Mouse (Mus musculus) heart, embryonic 12.5 days (tissue): ENCODE data around the gene Syngap1. TPM values are rescaled to one million over a fixed set of nuclear protein-coding genes. Genes with fewer than 3 reads are reported as not detected.
A peak's percentile ranks its signal among the peaks of the same experiment; 100 is the strongest.
"Not testable (repeated sequence)": the region's sequence is repeated elsewhere in the genome, so short reads cannot be mapped to it uniquely, and the experiment has no call there.

Source experiments
- ATAC-seq: fragments of 200-750 bp; cut with Nextera tagmentation; 2 replicates; pipeline ENCODE4 v1.8.0; 2017; ENCODE audit warnings: moderate TSS enrichment, moderate library complexity; ENCODE audit not compliant: insufficient number of reproducible peaks, low FRiP score
- H3K27ac ChIP-seq: fragments of 300-500 bp; sonication (generic); 2 replicates; pipeline ENCODE4 v1.5.1; 2016; ENCODE audit warnings: mild to moderate bottlenecking, moderate library complexity; ENCODE audit not compliant: poor library complexity, severe bottlenecking
- H3K27me3 ChIP-seq: fragments of 300-500 bp; sonication (generic); replicated peaks from 2 replicates; pipeline ENCODE4 v1.6.1; 2016; ENCODE audit warnings: mild to moderate bottlenecking, moderate library complexity
- H3K36me3 ChIP-seq: fragments of 300-500 bp; sonication (generic); 2 replicates; pipeline ENCODE4 v1.6.1; 2016; ENCODE audit warnings: mild to moderate bottlenecking, moderate library complexity
- H3K4me1 ChIP-seq: fragments of 300-500 bp; sonication (generic); replicated peaks from 2 replicates; pipeline ENCODE4 v1.6.1; 2016; ENCODE audit warnings: mild to moderate bottlenecking
- H3K4me2 ChIP-seq: fragments of 300-500 bp; sonication (generic); 2 replicates; pipeline ENCODE4 v1.6.1; 2016; ENCODE audit warnings: mild to moderate bottlenecking, moderate library complexity
- H3K4me3 ChIP-seq: fragments of 300-500 bp; sonication (generic); 2 replicates; pipeline ENCODE4 v1.5.1; 2016; ENCODE audit warnings: mild to moderate bottlenecking
- H3K9ac ChIP-seq: fragments of 300-500 bp; sonication (generic); 2 replicates; pipeline ENCODE4 v1.6.1; 2016; ENCODE audit warnings: mild to moderate bottlenecking, moderate library complexity
- H3K9me3 ChIP-seq: fragments of 300-500 bp; sonication (generic); replicated peaks from 2 replicates; pipeline ENCODE4 v1.6.1; 2016; ENCODE audit warnings: mild to moderate bottlenecking, moderate library complexity
- WGBS: fragments of 180-500 bp; shearing (Covaris S2); methylation state at CpG from one replicate; pipeline ENCODE4 v1.1.7; 2016; 5-methylcytosine and 5-hydroxymethylcytosine counted together
- polyA plus RNA-seq: library from polyadenylated mRNA; unstranded; fragments of >200 nt; fragmentation: Nextera tagmentation; extraction: Ambion mirVana; gene quantifications from 2 replicates; pipeline ENCODE4 v1.2.1, GENCODE M21; 2016

Syngap1 gene
- polyA plus RNA-seq: 1.2 and 2.2 TPM in 2 replicates

DNA sequence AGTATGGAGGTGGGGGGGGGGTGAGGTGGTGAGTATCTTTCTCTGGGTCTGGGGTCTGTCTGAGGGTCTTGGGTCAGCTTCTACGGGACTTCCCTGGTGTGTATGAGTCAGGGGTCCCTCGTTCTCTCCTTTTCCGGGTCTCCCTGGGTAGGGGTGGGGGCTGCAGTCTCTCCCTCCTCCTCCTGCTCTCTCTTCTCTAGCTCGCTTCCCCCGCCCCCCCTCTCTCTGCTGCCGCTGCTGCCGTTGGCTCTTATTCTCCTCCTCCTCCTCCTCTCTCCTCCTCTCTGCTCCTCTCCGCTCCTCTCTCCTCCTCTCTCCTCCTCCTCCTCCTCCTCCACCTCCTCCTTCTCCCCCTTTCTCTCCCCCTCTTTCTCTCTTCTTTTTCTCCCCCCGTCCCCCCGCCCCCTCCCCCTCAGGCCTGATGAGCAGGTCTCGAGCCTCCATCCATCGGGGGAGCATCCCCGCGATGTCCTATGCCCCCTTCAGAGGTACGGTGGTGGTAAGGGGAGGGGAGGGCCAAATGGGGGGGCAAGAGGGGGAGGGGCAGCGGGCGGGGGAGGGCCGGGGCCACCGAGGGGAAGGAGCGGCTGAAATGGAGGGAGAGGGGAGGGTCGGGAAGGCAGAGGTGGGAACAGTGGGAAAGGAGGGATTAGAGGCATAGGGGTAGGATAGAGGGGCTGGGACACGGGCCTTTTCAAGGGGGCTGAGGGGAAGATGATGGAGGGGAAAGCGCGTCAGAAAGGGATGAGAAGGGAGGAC is at the start of gene Syngap1:
Gene Syngap1, plus strand, starts transcription at position 223 of the 759 bp plus-strand sequence.
- Histone ChIP-seq H3K4me3 (peak within 1 kb of the TSS; percentile 77), H3K27me3 (no peaks in the 10 kb centered on the region), H3K4me2 (peak within 1 kb of the TSS; percentile 99), H3K9ac (peak within 1 kb of the TSS; percentile 82), H3K9me3 (no peaks in the 10 kb centered on the region), H3K36me3 (peaks cover 14% of the 10 kb centered on the region), H3K4me1 (peaks cover 54% of the 10 kb centered on the region), H3K27ac (peak within 1 kb of the TSS; percentile 95)
- ATAC-seq: no peak
- WGBS: 2% methylated on average over 20 of the region's 24 CpGs

DNA sequence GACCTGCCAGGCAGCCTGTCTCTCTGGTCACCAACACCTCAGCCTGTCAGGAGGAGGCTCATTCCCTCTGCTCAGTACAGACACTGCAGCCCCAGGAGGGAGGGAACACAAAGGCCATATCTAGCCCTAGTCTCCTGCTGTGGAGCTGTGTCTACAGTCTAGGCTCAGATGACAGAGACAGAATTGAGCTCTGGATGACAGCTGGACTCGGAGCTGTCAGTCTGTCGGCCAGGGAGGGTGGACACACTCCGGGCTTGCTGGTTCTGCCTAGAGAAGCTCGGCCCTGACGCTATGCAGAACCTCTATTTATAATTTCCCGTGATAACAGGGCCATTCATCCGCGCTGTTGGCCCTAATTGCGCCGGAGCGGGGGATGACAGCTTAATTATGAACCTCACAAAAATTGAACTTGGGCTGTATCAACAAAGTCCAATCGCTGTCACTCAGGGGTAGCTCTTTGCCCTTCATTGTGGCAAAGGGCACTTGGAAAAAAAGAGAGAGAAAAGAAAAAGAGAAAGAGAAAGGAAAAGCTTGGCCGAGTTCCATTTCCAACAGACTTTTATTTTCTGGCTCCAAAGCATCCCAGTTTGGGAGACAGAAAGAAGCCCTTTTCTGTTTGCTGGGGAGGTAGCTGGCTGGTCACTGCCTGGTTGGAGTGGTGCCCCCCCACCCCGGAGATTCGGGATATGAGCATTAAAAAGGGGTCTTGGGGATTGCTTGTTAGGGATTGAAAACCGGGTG is 48.2 kb upstream of the Syngap1 start:
- no peaks in the 10 kb centered on the region for H3K27me3 ChIP-seq
- H3K9ac ChIP-seq: 0 out of 2 replicates have a peak overlapping the region, but pooled peaks have one; percentile 7
- H3K4me1 ChIP-seq: peaks cover 54% of the 10 kb centered on the region
- WGBS: 23% methylated on average over 16 of the region's 16 CpGs
- peak overlapping the region; percentile 48 for H3K4me2 ChIP-seq
- H3K9me3 ChIP-seq: no peaks in the 10 kb centered on the region
- peak overlapping the region; percentile 86 for H3K27ac ChIP-seq
- peak overlapping the region; percentile 9; the same call in 1 of the 2 replicates for H3K4me3 ChIP-seq
- peak; percentile 86 for ATAC-seq
- H3K36me3 ChIP-seq: no peaks in the 10 kb centered on the region

DNA sequence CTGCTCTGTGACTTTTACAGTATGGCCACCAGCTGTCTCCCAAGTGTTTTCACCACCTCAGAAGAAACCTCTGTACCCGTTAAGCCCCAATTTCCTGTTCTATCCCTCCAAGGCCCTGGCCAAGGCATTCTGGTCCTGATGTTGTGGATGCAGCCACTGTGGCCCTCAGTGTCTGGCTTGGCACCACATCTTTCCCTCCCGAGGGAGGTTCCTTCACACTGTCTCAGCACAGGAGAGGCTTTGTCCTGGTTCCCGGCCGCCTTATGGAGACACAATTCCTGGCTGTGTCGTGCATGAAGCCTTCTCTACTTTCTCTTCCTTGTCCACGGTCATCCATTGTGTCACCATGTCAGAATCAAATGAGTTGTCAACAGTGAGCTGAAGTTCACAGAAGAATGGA is 47.6 kb upstream of the Syngap1 start:
- Histone ChIP-seq H3K4me1 (peaks cover 48% of the 10 kb centered on the region), H3K27ac (peak overlapping the region; percentile 86), H3K4me2 (0 out of 2 replicates have a peak overlapping the region, but pooled peaks have one; percentile 48), H3K9me3 (no peaks in the 10 kb centered on the region), H3K9ac (peak overlapping the region; percentile 32; the same call in 1 of the 2 replicates), H3K36me3 (no peaks in the 10 kb centered on the region), H3K27me3 (no peaks in the 10 kb centered on the region), H3K4me3 (no peak overlapping the region)
- 41% methylated on average over 6 of the region's 6 CpGs for WGBS
- ATAC-seq: no peak

DNA sequence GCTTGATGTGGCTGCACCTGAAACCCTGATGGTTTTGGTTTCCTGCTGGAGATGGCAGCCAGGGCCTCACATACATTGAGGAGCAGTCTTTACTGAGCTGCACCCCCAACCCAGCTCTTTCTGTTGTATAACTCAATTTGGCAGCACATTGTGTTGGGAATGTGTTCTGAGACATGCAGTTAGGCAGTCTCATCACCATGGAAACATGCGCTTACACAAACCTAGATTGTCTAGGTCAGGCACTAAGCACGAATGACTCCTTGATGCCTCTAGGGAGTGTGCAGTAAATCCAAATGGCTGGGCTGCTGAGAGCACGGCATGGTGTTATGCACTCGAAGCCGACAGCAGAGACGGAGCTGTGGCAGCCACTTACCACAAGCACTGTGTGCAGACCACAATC is 46.7 kb upstream of the Syngap1 start:
- no peak overlapping the region for H3K4me3 ChIP-seq
- no peaks in the 10 kb centered on the region for H3K36me3 ChIP-seq
- no peak overlapping the region for H3K4me2 ChIP-seq
- H3K27me3 ChIP-seq: no peaks in the 10 kb centered on the region
- peaks cover 47% of the 10 kb centered on the region for H3K4me1 ChIP-seq
- no peak for ATAC-seq
- H3K27ac ChIP-seq: peak overlapping the region; percentile 86
- H3K9ac ChIP-seq: no peak overlapping the region
- 79% methylated on average over 6 of the region's 6 CpGs for WGBS
- H3K9me3 ChIP-seq: no peaks in the 10 kb centered on the region

DNA sequence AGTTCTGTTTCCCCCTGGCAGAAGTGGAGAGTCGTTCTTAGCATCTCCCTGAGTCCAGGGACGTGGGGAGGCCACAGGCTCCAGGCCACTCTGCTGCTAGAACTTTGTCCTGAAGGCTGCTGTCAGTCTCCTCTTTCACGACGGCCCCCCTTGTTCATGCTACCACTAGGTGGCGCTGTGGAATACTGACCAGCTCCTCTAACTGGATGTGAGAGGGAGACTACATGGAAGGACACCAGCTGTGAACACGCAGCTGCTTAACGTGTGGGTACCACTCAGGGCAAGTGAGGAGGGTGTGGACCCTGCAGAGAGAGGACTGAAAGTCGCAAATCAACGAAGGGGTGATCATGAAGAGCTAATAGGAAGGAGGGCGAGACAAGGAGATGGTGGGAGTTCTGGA is 45.5 kb upstream of the Syngap1 start:
- Histone ChIP-seq H3K4me3 (no peak overlapping the region), H3K4me1 (peaks cover 47% of the 10 kb centered on the region), H3K27me3 (no peaks in the 10 kb centered on the region), H3K36me3 (no peaks in the 10 kb centered on the region), H3K9ac (no peak overlapping the region), H3K9me3 (no peaks in the 10 kb centered on the region), H3K4me2 (no peak overlapping the region), H3K27ac (no peak overlapping the region)
- WGBS: 16% methylated on average over 10 of the region's 10 CpGs
- no peak for ATAC-seq

DNA sequence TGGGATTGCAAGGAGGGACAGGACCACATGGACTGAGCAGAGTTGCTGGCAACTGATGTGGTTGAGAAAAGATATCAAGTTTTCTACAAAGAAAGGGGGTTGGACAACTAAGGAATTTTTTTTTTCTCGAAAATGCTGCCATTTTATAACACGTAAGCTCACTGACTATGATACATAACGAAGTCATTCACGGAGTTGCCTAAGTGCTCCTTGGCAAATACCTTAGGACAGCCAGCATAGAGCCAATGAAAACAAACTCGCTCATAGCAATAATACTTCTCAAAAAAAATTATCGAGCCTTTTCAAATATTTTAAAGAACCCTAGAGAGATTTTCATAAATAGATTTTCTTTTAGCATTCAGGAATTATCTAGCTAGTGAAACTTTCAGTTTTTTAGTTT is 40.1 kb upstream of the Syngap1 start:
- H3K4me3 ChIP-seq: no peak overlapping the region
- no peak overlapping the region for H3K4me2 ChIP-seq
- ATAC-seq: no peak
- H3K9ac ChIP-seq: no peak overlapping the region
- 78% methylated on average over 6 of the region's 6 CpGs for WGBS
- H3K36me3 ChIP-seq: no peaks in the 10 kb centered on the region
- no peaks in the 10 kb centered on the region for H3K27me3 ChIP-seq
- no peak overlapping the region for H3K27ac ChIP-seq
- H3K9me3 ChIP-seq: no peaks in the 10 kb centered on the region; the same call in 1 of the 2 replicates
- peaks cover 12% of the 10 kb centered on the region for H3K4me1 ChIP-seq

DNA sequence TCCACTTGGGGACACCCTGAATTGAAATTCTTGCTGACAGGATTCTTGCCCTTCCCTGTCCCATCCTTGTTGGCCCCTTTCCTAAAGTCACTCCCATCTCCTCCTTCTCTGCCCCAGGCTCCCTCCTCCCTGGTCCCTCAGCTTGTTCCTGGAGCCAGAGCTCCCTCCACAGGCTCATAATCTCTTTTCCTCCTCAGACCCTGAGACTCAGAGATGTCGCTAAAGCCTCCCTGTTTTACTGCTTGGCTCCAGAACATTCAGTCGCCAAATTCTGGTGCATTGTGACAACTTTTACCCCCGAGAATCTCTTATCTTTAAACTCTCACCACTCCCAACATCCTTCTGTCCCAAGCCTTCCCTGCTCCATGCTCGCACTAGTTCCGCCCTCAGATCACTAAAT is 36.7 kb upstream of the Syngap1 start:
- 52% methylated on average over 5 of the region's 5 CpGs for WGBS
- Histone ChIP-seq H3K27me3 (no peaks in the 10 kb centered on the region), H3K9ac (0 out of 2 replicates have a peak overlapping the region, but pooled peaks have one; percentile 15), H3K9me3 (peaks cover 9% of the 10 kb centered on the region), H3K4me1 (no peaks in the 10 kb centered on the region), H3K4me3 (no peak overlapping the region), H3K36me3 (no peaks in the 10 kb centered on the region), H3K4me2 (no peak overlapping the region), H3K27ac (no peak overlapping the region)
- ATAC-seq: no peak

DNA sequence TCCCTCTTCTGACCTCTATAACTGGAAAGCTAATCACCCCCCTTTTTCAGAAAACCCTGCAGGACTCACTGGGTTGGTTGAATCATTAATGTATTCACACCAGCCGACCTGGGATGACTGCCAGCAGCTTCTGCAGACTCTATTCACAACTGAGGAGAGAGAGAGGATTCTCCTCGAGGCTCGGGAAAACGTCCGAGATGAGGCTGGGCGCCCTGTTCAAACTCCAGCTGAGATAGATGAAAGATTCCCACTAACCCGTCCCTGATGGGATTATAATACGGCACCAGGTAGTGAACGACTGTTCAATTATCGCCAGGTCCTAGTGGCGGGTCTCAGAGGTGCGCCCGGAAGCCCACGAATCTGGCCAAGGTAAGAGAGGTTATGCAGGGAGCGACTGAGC is 33.5 kb upstream of the Syngap1 start:
- H3K27me3 ChIP-seq, H3K4me2 ChIP-seq, H3K27ac ChIP-seq, H3K4me1 ChIP-seq, H3K4me3 ChIP-seq, ATAC-seq, H3K9me3 ChIP-seq, H3K9ac ChIP-seq, H3K36me3 ChIP-seq: not testable (repeated sequence)
- WGBS: 87% methylated on average over 15 of the region's 15 CpGs

DNA sequence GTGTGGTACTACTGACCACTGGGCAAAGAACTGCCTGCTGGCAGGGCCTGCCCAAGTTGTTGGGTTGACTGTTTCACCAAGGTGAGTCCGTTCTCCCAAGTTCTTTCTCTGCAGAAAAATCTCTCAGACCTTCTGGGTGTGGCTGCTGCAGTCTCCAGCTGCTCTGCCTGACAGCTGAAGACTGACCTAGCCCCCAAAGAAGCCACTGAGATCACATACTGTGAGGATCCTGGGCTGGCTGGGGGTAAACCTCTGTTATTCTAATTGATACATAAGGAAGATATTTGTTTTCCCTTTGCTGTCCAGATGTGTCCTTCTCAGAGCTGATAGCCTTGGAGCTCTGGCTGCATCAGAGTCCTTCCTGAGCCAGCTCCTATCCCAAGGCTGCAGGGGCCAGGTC is 25.8 kb upstream of the Syngap1 start:
- no peaks in the 10 kb centered on the region for H3K9me3 ChIP-seq
- H3K36me3 ChIP-seq: no peaks in the 10 kb centered on the region
- no peak overlapping the region for H3K9ac ChIP-seq
- H3K4me3 ChIP-seq: no peak overlapping the region
- 53% methylated on average over 1 of the region's 1 CpGs for WGBS
- H3K4me1 ChIP-seq: peaks cover 14% of the 10 kb centered on the region; the same call in 1 of the 2 replicates
- no peak for ATAC-seq
- no peak overlapping the region for H3K27ac ChIP-seq
- no peak overlapping the region for H3K4me2 ChIP-seq
- no peaks in the 10 kb centered on the region for H3K27me3 ChIP-seq

DNA sequence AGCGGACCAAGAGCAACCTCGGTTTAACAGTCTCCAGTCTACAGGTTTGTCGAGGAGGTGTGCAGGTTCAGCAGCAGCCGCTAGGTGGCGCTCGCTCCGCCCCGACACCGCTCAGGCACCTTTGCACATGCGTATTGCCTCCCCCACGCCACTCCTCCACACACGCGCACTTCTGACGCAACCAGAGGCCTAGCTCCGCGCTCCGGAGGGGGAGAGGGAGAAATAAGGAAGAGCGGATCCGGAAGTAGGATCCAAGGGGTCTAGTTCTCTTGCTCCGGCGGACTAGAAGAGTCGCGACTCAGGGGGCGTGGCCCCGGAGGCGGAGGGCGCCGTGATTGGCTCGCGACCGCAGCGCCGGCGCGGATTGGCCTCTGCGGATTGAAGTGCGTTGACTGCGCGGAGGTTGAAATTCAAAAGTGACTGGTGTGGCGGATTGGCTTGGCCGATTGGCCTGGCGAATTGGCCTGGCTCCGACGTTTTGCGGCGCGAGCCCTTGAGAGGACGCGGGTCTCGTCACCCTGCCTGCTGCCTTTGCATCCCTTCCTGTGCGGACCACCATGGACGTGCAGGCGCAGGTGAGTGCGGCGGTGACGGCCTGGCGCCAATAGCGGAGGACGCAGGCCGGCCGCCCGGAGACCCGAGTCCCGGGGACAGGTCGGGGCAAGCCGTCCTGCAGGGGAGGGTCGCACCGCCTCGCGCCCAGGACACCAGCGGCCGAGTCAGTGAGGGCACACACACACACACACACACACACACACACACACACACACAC is 24.2 kb upstream of the Syngap1 start, which contains the start of gene Kifc5b:
Gene Kifc5b, plus strand, starts transcription at position 381 of the 772 bp plus-strand sequence.
- peaks cover 10% of the 10 kb centered on the region for H3K36me3 ChIP-seq
- peak; percentile 98 for ATAC-seq
- peak within 1 kb of the TSS; percentile 73 for H3K4me2 ChIP-seq
- whole genome bisulfite sequencing: under 1% methylated on average over 68 of the region's 72 CpGs
- peak within 1 kb of the TSS; percentile 81 for H3K9ac ChIP-seq
- H3K9me3 ChIP-seq: no peaks in the 10 kb centered on the region
- H3K27me3 ChIP-seq: no peaks in the 10 kb centered on the region
- peaks cover 14% of the 10 kb centered on the region; the same call in 1 of the 2 replicates for H3K4me1 ChIP-seq
- H3K27ac ChIP-seq: peak within 1 kb of the TSS; percentile 81
- peak within 1 kb of the TSS; percentile 76 for H3K4me3 ChIP-seq
